Mouse (Mus musculus): ENCODE data around the gene Hs2st1.

Gene Hs2st1

DNA sequence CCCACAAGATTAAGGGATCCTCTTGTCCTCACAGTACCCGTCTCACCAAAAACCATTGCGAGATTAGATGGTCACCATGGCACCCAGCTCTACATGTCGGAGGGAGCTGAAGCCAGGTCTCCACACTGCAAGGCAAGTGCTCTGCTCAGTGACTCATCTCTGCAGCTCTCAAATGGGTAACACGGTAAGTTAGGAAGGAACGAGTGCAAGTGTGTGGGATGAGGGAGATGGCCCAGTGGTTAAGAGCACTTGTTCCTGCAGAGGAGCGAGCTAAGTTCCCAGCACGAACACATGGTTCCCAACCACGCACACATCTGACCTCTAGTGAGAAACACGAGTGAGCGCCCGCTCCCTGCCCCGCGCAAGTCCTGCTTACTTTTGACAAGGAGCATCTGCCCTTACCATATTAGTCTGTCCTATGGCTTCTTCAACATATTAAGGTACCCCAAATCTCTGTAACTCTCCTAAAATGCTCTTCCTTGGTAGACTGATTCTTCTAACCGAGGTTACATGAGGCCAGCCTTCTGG is 132.0 kb downstream of the Hs2st1 start:
- DNase-seq (ENCODE audit: low spot score in 2 of 2): no peak

DNA sequence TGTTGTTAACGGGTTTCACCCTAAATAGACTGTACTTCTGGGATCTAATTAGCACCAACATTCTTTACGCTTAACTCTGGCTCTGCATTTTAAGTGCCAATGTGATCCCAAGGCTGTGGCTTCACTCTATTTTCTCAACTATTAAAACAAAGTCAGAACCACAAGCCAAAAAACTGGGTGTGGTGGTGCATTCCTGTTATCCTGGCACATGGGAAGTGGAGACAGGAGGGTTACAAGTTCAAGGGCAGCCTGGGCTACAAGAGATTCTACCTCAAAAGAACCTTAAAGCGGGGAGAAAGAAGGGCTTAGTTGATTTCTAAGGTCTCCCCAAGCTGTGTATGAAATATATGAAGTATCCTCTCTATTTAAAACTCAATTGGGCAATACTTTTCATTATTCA is 133.9 kb downstream of the Hs2st1 start:
- DNase-seq (ENCODE audit: low spot score in 2 of 2): no peak

DNA sequence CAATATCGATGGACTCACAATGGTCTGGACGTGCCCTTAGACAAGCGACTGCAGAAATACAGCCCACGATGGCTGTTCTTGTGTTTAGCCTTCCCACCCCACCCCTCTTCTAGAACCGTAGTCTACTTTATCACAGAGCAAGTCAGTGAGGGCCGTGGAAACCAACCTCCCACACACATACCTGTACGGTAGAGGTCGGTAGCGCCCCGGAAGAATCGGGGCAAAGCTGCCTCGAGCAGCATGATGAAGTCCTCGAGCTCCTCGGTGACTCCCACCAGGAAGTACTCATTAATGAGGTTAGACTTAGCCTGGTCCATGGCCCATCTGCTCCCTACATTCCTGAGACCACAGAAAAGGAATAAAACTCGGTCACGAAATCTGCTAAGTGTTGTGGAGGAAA is 134.7 kb downstream of the Hs2st1 start:
- DNase-seq (ENCODE audit: low spot score in 2 of 2): no peak

DNA sequence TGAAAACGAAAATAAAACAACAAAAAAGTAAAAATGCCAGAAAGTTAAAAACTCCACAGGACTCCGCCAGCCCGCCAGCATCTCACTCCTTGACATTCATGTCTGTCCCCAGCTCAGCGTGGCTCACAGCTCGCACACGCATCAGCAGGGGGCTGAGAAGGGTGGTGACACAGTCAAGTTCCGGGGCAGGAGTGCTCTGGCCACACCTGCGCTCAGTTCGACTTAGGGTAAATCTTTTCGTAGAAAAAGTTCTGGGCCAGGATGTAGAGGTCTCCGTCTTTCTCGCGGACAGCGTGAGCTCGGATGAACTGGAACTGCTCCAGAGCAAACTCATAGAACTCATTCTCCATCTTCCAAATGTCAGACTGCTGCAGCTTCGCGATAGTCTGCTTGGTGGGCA is 135.7 kb downstream of the Hs2st1 start:
- DNase-seq (ENCODE audit: low spot score in 2 of 2): no peak

DNA sequence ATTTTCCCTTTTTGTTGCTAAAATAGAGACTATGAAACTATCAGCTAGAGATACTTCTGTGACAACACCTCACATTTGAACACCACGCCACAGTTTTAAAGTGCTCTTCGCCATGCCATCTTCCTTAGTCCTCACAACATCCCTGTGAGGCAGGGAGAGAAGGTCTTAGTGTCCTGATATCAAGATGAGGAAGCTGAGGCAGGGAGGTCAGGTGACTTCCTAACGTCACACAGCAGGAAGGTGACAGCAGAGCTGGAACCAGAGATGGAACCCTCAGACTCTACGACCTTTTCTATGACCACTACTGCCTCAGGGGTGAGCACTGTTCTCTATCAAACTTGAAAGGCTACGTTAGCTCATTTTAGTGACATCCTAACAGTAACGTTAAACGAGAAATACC is 136.9 kb downstream of the Hs2st1 start:
- no peak for DNase-seq (ENCODE audit: low spot score in 2 of 2)

DNA sequence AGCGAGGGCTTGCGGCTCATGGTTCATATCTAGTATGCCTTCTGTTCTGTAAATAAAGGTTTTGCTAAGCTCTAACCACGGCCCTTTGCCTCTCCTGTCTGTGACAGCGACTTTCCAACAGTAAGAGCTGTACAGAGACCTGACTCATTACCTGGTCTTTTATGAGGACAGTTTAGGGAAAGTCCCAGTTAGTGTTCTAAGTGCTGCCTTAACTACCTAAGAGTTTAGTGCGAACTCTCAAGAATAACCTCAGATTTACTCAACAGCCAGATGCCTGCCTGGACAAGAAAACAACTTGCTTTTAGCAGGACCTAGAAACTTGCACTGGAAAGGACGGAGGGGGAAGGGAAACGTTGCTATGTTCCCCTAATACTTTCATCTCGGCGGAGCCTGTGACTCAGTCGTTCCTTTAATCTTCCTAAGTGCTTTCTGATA is 137.8 kb downstream of the Hs2st1 start:
- DNase-seq (ENCODE audit: low spot score in 2 of 2): no peak

DNA sequence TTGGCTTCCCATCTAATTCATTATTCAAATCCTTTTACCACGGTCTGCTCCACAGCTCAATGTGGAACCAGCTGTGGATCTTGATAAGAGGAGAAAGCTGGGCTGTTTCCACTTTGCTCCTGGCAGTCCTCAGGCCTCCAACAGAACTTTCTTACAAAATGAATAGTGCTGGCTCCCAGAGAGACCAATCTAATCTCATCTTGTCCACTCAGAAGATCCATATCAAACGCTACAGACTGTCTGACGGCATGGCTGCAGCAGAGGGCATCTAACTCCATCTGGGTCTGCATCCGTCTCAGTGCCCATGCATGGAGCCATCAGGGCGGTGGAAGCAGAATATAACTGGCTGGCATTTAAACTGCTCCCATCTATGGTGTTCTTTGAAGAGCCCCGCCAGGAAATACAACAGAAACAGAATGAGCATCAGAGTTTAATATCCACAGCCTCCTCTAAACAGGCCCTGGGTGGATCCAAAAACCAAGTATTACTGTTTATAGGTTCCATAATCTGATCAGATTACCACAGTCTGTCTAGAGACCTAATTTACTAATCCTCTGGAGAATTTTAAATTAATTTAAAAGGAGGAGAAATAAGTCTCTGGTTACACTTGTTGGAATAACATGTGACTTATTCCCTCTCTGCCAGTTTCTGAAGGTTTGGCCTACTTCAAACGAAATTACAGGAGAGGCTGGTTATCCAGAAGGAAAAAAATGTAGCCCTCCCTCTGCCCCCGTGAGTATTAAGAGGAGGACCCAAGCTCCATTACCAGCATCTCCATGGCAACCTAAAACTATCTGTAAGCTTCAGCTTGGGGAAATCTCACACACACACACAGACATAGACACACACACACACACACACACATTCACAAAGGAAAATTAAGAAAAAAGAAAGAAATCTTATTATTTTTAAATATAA is 141.2 kb downstream of the Hs2st1 start:
- no peak for DNase-seq (ENCODE audit: low spot score in 2 of 2)

DNA sequence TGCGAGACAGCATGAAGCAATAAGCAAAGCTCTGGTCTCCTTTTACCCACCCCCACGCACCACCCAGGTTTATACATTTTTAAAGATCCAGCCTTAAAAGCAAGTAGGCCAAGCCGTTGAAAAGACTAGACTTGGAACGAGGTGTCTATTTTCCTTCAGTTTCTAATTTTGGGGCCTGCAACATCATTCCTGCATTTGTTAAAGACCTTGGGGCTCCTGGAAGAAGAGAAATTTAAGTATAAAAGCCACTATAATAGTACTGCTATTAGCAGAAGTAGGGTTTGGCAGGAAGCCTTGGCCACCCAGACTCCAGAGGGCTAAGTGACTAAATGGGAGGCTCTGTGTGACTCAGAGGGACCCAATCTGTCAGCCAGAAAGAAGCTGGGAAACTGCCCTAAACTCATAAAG is 144.9 kb downstream of the Hs2st1 start:
- peak; percentile 41 to 46 for DNase-seq (ENCODE audit: low spot score in 2 of 2)

DNA sequence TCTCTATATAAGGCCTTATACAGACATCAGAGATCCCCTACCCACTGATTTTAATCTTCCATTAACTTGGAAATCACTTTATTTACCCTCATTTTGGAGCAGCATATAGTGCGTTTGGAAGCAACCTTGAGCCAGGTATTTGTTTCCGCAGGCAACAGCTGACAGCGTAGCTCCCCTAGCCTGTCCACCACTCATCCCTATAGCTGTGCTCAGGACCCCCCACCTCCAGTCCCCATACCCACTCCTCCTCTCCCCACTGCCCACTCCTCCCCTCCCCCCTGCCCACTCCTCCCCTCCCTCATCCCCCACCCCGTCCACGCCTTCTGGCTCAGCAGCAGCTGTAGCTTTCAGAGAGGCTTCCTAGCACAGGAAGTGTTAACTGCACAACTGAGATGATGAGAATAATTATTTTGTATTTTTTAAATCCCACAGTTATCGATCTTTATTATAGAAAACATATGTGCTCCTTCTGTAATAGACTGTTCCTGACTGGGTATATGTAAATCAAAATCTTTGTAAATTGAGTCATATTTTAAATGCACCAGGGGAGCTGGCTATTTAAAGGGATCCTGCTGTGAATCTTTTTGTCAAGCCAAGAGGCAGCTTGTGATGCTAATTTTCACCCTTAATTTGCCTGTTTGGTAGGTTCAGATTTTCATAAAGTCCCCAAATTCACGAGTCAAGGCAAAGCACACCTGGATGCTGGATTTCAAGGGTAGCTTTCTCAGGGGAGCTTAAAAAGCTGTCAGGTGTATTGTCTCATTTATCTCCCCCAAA is 148.4 kb downstream of the Hs2st1 start:
- no peak for DNase-seq (ENCODE audit: low spot score in 2 of 2)

DNA sequence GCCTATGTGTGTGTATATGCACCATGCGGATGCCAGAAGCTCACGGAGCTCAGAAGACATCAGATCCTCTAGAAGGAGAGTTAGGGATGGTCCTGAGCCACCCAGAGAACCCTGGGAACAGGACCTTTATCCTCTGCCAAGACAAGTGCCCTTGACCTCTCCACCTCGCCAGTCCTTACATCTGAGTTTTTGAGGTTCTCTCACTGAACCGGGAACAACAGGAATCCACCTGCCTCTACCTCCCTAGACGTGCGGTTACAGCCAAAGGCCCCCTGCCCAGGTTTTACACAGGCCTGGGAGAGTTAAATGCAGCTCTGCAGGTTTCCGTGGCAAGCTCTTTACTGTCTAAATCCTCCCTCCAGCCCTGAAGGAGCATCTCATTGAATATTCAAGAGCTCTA is 156.2 kb downstream of the Hs2st1 start:
- DNase-seq (ENCODE audit: low spot score in 2 of 2): no peak

DNA sequence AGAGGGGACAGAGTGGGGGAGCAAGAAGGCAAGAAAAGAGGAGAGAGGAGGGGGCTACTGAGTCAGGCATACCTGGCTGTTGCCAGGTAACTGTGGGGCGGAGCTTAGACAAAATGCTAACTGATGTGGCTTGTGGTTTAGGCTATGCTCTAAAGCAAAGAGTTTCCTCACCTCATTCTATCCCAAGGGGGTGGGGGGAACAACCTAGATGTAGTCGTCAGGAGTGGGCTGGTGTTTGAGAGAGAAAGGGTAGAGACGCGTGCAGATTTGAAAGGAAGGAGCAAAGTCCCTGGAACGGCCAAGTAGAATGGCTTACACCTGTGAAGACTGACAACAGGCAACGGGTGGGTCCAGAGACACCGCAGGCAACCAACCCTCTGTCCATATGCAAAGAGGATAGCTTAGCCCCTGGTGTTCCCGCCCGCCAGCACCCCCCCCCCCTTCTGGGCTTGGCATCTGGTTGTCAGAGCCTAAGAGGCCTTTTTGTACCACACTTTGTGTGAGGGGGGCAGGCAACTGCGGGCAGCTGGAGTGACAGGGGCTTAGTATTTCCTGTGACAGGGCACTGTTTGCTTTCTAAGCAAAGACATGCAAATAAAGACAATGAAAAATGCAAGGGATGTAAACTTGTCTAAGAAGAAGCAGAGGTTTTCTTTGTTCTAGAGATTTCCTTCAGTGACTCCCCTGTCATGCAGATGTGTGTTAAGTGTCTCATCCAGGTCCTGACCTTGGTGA is 157.3 kb downstream of the Hs2st1 start:
- DNase-seq (ENCODE audit: low spot score in 2 of 2): no peak

DNA sequence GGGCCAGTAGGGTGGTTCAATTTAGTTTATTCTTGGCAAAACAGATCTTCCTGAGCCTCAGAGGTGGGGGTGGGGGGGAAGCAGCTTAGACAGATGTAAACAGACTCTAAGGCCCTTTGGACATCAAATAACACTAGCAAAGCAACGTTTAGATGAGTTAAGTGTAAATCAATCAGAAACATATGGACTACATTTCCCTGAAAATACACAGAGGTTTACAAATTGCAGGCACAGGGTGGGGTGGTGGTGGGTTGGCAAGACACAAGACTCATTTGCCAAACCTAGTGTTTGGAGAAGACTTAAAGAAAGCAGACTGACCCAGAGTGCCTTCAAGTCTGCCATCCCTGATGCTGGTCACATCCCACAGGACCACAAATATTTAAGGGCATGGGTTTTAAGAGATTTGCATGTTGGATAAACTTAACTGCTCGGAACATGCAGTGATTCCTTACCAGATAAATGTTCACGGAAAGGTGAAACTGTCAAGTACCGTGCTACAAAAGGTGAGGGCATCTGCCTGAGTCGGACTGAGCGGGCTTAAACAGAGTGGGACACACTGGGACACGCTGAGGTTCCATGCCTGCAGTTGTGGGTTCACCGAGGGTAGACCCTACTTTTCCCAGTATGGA is 158.2 kb downstream of the Hs2st1 start:
- DNase-seq (ENCODE audit: low spot score in 2 of 2): no peak

DNA sequence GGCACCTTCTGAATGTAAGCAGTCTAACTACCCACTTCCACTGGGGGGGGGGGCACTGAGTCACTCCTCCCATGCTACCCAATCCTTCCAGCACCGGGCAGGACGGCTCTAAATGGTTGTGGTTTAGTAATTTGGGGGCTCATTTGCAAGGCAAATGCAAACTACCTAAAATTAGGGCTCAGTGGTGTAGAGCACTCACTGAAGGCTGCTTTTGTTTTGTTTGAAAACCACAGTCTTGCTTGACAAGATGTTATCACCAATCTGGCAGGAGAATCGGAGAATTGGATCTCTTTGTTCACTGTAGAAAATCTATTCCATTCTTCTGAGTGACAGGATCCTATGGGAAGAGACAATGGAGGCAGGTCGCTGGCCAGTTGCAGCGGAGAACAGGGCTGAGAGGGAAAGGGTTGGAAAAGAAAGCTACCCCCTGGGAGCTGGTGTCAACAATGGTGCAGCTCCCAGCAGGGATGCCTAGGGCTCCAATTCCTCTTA is 158.9 kb downstream of the Hs2st1 start:
- no peak for DNase-seq (ENCODE audit: low spot score in 2 of 2)

DNA sequence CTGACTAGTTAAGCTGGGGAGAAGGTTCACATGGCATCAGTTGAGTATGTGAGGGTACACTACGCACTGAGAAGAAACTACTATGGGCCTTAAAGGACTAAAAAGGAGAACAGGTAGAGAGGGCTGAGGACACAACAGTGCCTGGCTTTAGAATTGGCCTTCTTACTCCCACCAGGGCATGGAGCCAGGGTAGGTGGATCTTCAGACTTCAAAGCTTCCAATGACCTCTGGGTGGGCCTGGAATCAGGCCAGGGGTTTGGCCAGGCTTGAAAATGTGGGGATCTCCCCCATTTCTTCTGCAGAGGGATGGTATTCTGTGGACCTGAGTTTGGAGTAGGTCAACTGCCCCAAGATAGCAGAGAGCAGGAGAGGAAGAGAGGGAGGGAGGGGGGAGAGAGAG is 161.0 kb downstream of the Hs2st1 start:
- DNase-seq (ENCODE audit: low spot score in 2 of 2): no peak

DNA sequence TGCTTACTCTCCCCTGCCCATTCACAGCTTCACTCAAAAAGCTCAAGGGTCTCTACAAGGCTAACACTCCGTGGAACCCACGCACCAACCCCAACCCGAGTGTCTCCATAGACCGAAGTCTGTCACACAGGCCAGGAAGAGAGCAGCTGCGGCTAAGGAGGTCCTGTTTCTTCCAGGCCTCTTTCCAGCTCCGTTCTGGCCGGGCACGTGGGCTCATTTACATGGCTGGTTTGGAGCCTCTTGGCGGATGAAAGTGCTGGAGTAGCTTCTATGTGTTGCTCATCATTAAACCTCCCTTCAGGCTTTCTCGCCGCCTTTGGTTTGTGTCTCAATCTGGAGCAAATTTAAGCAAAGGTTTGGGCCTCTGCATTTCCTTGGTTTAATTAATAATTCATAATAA is 164.7 kb downstream of the Hs2st1 start:
- DNase-seq (ENCODE audit: low spot score in 2 of 2): no peak

DNA sequence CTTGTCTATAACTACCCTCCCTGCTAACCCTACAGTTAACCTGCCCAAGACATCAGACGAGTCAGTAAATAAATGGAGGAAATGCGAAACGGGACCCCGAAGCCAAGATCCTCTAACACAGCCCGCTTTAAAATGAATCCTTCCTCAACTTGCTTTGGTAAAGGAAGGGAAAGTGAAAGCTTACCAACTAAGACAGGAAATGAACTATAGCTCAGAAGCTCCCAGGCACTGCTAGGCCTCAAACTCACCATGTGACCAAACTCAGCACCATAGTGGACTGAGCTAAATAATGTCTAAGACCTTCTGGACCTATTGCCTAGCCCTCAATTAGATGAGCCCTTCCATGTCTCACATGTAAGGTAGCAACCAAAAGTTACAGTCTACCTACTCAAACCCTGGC is 168.7 kb downstream of the Hs2st1 start:
- no peak for DNase-seq (ENCODE audit: low spot score in 2 of 2)

DNA sequence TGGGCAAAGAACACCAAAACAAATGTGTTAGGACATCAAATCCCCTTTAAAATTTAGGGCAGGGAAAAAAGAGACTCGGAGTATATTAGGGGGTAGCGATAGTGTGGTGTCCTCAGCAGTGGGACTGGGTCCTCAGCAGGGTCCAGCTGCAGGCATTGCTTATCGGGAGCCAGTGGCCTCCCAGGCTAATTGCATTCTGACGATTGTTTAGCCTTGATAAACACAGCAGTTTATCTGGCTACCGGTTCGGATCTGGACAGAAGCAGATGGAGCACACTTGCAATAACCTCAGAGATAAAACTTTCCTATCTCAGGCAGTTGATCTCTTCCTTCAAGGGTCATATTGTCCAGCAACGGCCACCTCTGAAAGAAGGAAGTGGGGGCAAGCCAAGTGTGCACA is 169.1 kb downstream of the Hs2st1 start:
- no peak for DNase-seq (ENCODE audit: low spot score in 2 of 2)

DNA sequence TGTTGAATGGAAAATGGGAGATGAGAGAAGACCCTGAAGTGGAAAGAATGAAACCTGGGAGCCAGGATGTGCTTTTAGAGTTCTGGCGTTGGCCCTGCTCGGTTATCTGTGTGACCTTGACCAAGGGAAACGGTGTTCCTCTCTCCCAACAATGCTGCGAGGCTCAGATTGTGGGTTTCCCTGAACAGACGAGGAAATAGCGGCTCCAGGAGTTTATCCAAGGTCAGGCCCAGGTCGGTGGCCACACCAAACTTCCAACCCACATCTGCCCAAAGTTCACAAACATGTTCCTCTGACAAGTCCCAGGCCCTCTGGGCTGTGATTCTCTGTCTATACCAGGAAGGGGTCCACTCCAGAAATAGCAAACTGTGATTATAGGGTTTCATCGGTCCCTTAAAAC is 169.6 kb downstream of the Hs2st1 start:
- DNase-seq (ENCODE audit: low spot score in 2 of 2): no peak

DNA sequence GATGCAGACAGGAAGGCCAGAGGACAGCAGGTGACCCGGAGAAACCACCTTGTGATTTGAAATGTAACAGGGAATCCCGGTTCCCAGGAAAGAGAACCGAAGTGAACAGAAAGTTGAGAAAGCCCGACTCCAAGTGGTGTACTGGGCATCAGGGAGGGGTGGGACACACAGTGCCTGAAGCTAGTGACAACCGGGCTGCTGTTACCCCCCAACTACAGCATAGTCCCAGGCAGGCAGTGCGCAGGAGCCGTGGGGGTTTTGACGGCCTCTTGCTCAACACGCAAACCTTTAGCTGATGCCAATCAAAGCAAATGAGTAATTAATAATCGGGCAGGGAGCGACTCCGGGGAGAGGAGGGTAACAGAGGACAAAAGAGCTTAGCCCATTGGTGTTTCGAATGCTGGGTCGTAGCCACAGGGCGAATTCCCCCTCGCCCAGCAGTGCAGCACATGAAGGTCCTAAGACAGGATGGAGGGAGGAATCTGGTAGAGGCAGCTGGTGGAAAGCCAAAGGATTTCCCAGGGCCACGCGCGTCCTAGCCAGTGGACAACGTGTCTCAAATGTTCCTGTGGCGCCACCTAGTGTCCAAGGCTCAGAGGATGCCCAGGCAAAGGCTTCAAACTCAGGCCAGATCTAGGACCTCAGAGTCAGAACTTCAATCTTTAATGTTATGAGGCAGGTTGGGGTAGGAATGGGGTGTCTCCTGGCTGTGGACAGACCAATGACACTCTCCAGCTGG is 170.5 kb downstream of the Hs2st1 start:
- peak; percentile 69 to 84 for DNase-seq (ENCODE audit: low spot score in 2 of 2)

DNA sequence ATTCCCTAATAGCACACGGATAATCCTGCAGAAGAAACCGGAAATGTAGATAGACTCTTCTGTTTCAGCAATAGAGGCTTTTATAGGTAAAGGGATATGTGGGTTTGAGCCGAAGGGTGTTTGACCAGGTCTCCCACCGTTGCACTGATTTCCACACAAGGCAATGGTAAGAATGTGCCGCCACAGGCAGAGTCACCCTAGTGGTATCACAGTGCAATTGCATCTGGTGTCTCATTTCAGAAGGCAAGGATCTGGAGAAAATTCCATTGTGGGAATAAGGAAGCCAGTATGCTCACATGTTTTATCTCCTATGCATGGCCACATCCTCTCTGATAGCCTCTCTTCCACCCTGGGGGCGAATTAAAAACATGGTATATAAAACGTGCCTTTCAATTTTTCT is 171.8 kb downstream of the Hs2st1 start:
- no peak for DNase-seq (ENCODE audit: low spot score in 2 of 2)

DNA sequence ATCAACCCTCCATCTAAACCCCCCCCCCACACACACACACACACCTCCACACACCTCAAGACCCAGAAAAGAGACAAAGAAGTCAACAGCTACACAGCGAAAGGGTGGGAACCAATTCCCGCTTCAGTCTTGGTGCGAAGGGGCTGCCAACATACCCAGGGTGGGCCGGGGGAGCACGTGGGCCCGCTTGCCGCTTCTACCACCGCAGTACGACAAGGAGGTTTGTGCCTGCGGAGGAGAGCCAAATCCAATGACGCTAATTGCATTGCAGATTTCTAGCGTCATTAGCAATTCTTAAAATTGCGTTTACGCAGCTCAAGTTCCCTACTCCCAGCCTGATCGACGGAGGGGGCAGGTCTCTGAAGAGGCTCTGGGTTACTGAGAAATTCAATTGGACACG is 173.5 kb downstream of the Hs2st1 start:
- DNase-seq (ENCODE audit: low spot score in 2 of 2): no peak
